Mouse (Mus musculus) frontal cortex, postnatal 25 days (tissue): ENCODE data around the gene Gdf11.

Experiments used
- DNase-seq, 2 experiments: peaks; one replicate each; pipeline ENCODE4 v3.0.0; 2022; ENCODE audit warnings: low spot score in 2 of 2

Gdf11 gene

DNA sequence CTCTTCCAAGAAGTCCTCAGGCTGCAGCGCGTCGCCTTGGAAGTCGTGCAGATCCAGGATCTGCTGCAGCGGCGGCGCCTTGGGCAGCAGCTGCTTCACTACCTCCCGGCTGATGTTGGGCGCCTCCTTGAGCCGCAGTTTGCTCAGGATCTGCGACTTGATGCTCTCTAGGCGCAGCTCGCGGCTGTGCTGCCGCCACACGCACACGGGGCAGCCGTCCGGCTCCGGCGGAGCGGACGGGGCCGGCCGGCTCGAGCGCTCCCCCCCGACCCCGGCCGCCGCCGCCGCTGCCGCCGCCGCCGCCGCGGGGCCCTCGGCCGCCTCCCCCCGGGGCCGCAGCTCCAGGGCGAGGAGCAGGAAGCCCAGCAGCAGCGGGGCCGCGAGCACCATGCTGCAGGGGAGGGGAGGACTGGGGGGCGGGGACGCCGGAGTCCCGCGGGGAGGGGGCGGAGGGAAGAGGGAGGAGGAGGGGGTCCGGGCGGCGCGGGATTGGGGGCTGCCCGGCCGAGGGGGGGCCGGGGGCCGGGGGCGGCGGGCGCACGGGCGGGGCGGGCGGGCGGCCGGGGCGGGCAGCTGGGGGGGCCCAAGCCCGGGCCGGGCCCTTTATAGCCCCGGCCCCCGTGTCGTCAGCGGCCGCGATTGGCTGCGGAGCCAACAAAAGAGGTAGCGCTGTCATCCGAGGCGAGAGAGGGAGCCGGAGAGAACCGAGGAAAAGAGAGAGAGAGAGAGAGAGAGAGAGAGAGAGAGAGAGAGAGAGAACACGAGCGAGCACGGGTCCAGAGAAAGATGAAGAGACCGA lies at the start of gene Gdf11:
TSS of gene Gdf11 (minus strand) at position 423 of the 799 bp plus-strand sequence.
- no peak for DNase-seq

DNA sequence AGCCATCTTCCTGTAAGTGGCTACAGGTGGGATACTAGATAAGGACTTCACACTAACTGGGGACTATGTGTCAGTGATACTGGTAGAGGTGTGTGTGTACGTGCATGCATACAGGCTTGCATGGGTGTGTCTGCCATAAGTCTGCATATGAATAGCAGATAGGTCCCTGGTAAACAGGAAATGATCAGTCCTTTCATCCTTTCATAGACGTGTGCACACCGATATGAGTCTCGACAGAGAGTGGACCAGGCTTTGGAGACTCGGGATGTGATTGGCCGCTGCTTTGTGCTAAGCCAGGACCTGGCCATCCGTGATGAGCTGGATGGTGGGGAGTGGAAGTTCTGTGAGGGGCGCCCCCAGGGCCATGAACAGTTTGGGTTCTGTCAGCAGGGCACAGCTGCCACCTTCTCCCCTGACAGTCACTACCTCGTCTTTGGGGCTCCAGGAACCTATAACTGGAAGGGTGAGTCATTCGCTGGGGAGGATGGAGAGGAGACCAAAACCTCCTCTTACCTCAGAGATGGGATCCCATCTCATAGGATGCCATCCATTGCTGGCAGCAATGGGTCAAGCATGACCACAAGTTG lies 49.0 kb upstream of the Gdf11 start:
- no peak for DNase-seq

DNA sequence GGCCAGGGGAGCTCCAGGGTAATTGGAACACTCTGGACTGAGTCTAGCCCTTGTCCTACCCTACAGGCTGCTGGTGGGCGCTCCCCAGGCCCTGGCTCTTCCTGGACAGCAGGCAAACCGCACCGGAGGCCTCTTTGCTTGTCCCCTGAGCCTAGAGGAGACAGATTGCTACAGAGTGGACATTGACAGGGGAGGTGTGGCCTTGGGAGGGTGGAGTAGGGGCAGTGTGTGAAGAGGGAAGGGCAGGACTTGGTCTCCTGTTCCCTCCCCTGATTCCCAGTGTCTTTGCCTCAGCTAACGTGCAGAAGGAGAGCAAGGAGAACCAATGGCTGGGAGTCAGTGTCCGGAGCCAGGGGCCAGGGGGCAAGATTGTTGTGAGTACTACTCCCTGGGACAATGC lies 47.5 kb upstream of the Gdf11 start:
- no peak for DNase-seq

DNA sequence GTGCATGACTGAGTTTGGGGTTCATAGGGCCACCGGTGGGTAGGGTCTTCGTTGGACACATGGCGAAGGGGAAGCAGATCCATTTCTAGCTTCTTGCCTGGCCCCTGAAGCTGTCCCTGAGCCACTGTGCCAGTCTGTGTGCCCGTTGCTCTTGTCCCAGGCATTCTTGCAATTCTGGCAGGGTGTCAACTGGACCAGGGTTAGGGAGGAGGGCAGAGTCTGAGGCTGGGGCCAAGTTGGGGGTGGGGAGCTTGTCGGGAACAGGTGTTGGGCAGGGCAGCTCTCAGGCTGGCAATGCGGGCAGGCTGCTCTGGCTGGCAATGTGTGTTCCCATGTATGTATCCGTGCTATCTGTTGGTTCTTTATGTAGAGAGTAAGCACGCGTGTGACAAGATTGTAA lies 46.9 kb upstream of the Gdf11 start:
- DNase-seq = no peak

DNA sequence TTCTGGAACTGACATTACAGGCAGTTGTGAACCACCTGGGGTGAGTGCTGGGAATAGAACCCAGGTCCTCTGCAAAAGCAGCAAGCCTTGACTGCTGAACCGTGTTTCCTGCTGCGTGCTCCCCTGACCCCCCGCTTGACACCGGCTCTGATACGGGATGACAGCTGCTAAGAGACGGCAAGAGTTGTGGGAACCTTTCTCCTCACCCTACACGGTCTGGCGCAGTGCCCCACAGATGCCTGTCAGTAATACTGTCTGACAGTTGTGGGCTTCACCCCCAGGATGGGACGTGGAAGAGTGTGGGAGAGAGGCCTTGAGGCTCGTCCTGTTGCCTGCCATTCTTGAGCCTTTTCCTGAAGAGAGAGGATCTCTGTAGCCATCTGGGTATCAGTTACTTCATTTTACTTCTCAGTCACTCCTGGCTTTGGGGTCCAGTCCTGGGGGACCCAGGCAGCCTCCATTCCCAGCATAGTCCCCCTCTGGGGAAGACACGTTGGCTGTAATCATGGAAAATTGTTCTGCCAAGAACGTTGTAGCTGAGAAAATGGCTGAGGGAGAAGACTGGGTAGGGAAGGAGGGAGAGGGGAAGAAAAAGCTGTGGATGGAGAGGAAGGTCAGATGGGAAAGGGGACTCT lies 46.4 kb upstream of the Gdf11 start:
- no peak for DNase-seq

DNA sequence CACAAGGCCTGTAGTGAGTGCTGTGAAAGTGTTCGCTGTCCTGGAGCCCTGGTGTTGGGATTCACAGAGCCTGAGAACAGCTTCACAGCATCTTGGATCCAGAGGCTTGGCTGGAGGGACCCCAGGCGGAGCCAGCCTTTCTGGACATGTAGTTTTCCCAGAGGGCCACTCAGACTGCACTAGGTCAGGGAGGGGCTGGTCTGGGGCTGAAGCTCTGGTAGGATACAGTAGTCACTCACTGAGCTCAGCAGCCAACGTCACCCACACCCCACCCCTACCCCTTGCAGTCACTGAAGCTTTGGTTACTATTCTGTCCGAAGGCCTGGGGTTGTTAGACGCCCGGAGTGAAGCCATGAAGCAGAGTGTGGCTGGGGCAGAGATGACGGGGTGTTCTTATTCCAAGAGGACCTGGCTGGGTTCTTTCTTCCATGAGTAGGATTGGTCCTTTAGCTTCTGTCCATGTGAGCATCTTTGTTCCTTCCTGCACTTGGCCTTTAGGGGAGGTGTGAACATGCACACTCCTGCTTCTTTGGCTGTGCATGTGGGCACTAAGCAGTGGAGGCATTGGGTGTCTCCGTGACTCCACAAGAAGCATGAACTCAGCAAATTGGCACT lies 44.4 kb upstream of the Gdf11 start:
- no peak for DNase-seq

DNA sequence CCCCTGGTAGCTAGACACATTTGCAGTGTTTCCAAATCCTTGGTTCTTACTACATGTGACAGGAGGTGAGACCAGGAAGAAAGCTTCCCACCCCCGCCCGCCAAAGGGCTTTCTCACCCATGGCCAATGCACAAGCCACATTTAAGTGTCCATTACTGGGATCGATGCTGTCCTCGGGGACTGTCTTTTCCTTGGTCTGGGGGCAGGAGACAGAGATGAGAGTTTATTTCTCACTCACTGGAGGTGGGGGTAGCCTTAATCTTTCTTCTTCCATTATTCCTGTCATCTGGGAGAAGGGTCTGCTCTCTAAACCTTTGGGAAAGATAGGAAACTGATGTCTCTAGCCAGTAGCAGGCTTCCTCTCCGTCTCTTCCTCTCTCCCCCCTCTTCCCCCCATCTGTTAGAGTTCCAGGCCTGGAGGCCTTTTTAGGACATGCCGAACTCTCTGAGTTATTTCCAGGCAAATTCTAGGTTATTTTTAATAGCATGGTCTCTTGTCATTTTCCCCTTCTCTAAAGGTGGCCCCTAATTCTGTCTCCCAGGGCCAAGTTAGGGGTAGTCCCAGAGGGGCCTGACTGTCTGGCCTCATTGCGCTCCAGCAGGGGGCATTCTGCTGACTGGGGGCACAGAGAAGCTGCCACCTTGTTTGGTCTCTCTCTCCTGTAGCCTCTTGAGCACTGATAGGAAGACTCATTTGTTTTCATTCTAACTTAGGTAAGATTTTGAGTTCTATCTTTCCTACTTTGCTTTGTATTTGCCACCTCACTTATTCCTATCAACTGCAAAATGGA lies 43.7 kb upstream of the Gdf11 start:
- DNase-seq = no peak

DNA sequence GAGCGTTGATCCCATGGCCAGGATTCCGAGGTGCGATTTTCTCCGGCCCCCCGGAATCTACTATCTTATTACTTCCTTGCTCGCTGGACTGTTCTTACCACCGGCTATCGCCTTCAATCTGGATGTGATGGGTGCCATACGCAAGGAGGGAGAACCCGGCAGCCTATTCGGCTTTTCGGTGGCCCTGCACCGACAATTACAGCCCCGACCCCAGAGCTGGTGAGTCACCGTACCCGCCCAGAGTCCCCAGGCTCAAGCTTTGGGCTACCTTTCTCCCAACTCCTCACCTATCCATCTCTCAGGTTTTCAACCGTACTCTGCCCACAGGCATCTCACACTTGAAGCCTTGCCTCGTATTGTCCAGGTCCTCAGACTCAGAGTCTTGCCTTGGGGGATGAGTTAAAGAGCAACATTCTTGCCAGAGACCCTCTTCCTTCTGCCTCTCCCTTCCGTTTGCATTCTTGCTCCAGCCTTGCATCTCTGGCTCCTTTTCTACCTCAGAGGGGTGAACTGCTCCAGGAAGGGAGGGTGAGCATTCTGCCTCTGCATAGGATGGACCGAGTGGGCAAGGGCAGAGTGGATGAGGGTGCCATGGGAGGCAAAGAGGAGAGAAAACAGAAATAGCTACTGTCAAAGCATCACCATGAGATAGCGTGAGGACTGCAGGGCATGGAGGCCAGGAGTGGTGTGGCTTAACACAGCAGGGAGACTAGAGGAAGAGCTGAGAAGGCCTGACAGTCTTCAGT lies 42.6 kb upstream of the Gdf11 start:
- DNase-seq = no peak

DNA sequence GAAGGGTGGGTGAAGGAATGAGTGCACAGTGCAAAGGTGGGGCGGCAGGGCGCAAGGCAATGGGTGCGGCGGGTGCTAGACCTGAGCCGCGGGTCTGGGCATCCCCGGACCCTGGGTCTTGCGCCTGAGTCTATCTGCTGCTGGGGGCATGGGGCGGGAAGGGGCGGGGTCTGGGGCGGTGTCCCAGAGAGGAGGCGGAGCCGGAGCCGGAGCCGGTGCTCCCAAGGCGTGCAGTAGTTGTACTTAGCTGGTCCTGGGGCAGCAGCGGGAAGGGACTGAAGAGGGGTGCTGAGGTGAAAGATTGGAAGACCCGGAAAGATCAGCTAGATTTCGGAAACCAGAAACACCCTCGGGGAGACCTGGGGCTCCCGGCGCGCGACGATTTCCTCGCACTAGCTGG lies 42.1 kb upstream of the Gdf11 start, which contains the start of gene Itga7:
TSS of gene Itga7 (plus strand) at position 245 of the 400 bp plus-strand sequence.
- no peak for DNase-seq

DNA sequence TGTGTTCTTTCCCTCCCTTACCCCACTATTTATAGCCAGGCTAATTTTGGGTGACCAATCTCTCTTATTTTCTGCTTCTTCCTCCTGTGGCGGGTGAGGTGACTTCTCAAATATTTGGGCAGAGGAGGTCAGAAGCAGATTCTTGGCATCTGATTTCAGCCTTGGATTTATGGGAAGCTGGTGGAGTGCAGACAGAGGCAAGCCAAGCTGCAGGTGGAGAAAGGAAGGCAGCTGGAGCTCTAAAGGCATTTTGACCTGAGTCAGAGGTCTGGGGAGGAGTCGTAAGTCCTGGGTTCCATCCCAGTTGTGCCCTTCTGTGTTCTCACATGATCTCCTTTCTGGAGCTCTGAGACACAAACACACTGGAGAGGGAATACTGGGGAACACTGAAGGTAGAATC lies 39.9 kb upstream of the Gdf11 start:
- no peak for DNase-seq

DNA sequence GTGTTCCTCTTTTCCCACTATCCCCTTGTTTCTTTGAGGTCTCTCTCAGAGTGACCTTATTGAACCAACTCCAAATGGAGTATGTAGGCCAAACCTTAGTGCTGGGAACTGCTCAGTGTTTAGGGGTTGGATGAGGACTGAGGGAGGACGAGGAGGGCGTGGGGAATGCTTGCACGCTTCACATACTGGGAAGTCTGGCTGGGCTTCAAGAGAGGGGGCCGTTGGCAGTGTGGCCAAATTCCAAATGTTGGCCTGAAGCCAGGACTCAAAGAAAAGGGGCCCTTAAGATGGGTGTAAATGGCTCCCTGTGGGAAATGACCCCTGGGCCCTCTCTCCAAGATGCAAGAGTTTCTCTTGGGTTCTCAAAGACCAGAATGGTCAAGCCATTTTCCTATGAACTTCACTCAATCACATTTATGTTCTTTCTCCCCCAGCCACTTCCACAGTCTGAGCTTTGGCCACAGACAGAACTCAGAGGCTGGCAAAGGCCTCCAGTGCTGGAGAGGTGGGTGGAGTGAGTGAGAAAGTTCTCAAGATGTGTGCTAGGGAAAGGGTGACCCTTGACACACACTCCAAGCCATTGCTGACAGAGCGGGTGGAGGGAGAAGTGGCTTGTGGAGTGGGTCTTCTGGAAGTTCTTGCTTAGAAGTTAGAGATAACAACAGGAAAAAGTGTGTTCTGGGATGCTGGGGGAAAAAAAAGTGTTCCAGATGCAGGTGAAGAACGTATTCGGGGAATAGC lies 38.3 kb upstream of the Gdf11 start:
- no peak for DNase-seq

DNA sequence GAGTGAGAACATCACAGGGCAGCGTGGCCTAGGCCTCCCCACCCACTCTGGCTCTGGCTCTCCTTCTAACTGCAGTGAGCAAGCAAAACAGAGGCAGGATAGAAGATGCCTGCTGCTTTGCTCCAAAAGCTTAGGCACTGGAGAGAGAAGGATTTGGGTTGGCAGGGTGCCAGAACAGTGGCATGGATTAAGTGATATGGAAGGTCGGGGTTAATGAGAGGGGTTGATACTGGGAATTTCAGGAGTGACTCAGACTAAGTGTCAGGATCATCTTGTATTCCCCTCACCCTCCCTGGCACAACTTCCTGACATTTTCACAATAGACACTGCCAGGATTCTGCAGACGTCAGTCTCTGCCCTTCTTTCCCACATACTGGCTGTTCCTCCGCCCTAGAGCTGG lies 36.8 kb upstream of the Gdf11 start:
- no peak for DNase-seq

DNA sequence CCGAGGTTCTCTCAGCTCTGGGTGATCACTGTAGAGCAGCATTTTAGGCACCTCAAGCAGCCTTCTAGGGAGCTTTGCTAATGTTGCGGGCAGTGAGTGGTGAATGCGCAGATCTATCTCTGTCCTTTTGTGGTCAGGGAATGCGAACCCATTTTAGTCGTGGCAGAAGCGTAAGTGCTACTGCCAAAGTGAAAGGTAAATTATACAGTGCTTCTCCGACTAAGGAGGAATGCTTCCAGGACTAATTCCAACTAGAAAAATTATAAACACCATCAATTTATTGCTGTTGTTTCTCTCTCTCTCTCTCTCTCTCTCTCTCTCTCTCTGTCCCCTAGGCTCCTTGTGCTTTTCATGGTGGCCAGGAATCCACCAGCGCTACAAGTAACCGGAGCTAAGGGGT lies 32.4 kb upstream of the Gdf11 start, which contains the start of gene Bloc1s1:
TSS of gene Bloc1s1 (minus strand) at position 101 of the 400 bp plus-strand sequence.
- DNase-seq = no peak

DNA sequence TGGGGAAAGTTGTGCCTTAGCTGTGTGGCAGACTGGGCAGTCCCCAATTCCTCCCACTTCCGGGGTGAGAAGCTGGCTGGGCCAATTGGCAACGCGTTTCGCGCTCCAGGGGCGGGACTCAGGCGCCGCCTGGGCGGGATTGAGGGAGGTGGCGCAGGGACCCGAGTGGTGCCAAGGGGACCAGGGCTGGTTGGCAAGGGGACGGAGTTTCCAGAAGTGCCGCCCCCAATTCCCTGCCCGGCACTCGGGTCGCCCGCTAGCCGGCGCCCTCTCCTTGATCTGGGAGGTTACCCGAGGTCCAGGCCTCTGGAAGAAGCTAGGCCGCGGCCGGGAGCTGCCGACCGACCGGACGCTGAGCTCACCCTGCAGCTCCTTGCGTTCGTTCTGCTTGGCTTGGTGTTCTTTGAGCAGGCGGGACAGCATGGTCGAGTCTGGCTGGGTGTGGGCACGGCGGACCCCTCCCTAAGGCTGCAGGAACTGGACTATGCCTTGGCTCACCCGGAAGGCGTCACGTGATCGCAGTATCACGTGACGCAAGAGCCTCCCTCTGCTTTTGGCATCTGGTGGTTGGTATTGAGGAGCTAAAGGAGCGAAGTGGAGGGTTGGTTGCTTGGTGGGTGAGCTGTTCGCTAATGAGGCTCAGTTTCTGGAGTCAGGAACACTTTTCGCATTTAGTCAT lies 31.6 kb upstream of the Gdf11 start:
- peak; percentile 85 to 91 for DNase-seq

DNA sequence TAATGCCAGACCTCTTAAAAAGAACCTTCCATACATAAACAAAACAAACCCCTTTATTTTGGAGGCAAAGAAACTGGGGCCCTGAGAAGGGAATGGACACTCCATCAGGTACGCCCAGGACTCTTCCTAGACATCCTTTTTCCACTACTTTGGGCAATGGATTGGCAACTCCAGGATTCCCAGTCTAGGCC lies 31.2 kb upstream of the Gdf11 start, which contains the start of gene Rdh5:
TSS of gene Rdh5 (minus strand) at position 67 of the 191 bp plus-strand sequence.
- no peak for DNase-seq

DNA sequence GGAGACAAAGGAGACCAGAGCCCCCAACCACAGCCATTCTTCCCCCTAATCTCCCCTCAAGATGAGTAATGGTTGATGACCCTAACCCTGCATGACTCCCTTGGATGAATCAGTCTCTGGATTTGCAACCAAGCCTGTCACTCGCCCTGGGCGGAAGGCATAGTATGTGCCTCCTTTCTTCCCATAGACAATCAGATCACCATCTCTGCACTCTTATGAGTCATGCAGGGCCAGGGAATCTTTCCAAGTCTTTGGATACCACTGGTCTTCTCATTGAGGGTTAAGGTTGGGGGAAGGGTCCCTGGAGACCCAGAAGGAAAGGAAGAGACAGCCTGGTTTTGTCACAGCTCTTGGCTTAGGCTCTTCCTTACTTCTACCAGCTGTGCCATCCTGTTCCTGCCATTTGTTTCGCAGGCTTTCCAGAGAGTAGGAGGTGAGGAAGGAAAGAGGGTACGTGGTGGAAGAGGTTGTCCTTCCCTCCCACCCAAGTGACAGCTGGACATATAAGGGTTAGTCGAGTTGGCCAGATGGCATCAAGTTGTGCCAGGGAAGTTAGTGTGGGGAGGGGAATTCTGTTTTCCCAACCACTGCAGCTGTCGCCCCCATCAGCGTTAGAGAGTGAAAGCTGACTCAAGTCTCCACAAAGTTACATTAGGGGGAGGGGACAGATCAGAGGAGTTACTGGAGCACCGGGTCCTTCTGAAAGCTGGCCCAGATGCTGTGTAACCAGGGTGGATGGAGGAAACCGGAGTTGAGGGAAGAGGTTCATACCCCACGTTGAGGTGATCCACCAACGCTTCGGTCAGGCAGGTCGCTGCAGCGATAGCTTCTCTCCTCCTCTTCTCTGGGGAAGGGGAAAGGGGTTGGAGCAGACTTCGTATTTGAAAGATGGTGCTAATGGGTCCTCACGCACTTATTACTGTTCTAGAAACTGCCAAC lies 30.6 kb upstream of the Gdf11 start:
- DNase-seq = no peak

DNA sequence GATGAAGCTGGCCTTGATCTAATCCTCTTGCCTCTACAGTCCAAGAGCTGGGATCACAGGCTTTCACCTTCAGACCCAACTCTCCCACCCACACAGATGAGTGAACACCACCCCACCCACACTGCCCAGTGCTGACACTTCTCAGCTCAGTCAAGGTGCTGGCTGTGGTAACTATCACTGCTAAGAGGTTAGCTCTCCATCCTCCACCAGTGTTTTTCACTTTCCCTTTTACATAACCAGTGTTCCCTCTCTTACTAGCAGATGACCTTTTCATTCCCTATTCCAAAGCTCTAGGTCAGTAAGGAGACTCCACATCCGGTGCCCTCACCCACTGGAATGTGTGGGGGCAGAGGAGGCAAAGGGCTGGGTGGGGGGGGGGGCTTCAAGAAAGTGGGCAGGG lies 29.7 kb upstream of the Gdf11 start:
- DNase-seq = no peak

DNA sequence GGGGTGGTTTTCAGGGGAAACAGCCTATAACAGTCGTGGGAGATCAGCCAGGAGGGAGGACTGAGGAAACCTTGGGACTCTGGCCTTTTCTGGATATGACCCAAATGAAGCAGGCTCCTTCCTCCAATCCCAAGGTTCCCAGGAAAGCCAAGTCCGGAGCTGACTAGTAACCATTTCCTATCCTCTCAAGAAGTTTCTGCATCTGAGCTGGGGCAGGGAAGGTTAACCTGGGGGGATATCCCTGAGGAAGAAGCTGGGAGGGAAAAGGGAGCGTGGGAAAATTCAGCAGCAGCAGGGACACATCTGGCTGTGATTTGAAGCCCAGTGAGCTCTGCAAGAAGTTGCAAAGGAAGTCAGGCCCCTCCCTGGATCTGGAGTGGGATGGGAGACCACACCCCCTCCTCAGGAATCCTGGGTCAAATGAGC lies 29.2 kb upstream of the Gdf11 start:
- DNase-seq = no peak

DNA sequence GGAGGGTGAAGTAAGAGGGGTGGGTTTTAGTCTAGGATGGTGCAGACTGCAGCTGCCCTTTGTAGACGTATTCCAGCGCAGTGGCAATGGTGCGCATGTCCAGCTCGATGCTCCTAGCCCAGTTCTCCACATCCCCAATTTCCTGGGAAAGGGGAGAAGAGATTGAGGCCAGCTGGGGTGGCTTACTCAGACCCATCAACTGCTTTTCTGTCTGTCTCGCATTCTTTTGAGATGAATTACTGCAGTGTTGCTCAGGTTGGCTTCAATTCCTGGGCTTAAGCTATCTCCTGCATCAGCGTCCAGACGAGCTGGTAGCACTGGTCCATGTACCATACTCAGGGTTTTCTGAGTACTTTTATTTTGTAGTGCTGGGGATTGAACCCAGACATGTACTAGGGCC lies 28.4 kb upstream of the Gdf11 start:
- DNase-seq = no peak
